Mouse (Mus musculus): ENCODE measurements around the gene Dedd2.

DNA sequence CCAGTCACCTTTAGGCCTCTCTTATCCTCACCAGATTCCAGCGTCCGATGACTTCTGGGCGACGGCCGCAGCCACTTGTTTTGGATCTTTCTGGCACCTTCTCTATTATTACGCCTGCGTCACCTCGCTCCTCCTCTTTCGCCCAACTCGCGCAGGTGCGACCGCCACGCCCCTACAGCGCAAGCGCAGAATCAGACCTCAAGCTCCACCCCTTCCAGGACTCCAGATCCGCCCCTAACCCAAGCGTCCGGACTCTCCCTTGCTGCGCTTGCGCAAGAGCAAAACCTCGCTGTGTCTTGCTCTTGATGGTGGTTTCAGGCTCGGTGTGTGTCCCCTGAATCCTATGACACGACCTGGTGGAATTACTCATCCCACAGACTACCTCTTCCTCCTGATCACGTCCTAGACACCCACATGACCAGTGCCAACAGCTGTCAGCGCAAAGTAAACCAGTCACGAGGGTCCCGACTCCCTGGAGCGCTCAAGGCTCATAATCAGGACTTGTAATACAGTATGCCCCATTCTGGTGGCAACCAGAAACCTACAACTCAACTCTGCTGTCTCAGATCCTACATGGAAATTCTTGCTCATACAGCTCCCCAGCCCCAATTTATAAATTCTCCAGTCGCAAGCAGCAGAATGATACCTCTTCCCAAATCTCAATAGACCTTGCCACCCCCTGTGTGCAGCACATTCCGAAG is 509 bp downstream of the Dedd2 start:
- no peak for TF ChIP-seq CTCF (conservative IDR thresholded peaks at IDR 0.05; ENCODE audit: low read length)
- no peak for TF ChIP-seq NANOG (IDR thresholded peaks at IDR 0.05; ENCODE audit: borderline replicate concordance, low read length)
- TF ChIP-seq POU5F1 (IDR thresholded peaks at IDR 0.05; ENCODE audit: borderline replicate concordance, low read length): no peak
